Mouse (Mus musculus) lung, adult 2 months (tissue): ENCODE measurements at regions not wholly inside any gene's neighbourhood (a gene's known extent, or its start where the extent isn't known, plus 50 kb on each side); places are given as distances from the start of the nearest gene placed in this dataset.

Experiments used
- CTCF ChIP-seq: fragments of 200-500 bp; IDR thresholded peaks from 2 replicates; pipeline ENCODE4 v1.5.1; 2011; ENCODE audit warnings: mild to moderate bottlenecking, low read length, control low read depth; ENCODE audit not compliant: insufficient read depth
- POLR2A ChIP-seq: fragments of 200-500 bp; IDR thresholded peaks from 2 replicates; pipeline ENCODE4 v1.6.1; 2011; ENCODE audit warnings: low read depth, mild to moderate bottlenecking, control low read depth, low read length, borderline replicate concordance; ENCODE audit errors: extremely low read depth

GRCm38 (mm10) chr1:13834860-13835840 lies 2258.0 kb downstream of the 4930444P10Rik start:
- TF ChIP-seq CTCF = no peak
- TF ChIP-seq POLR2A = no peak
